Mouse (Mus musculus) embryonic fibroblast, embryonic 13.5 days (primary cell): Measurements from ENCODE around the gene Lbhd2.

Experiments
- CTCF ChIP-seq: IDR thresholded peaks from 2 replicates; pipeline ENCODE4 v1.5.1; 2011; ENCODE audit warnings: mild to moderate bottlenecking, control low read depth, low read length, moderate library complexity, borderline replicate concordance; ENCODE audit not compliant: insufficient read depth
- POLR2A ChIP-seq: IDR thresholded peaks from 2 replicates; pipeline ENCODE4 v1.6.1; 2011; ENCODE audit warnings: low read depth, mild to moderate bottlenecking, control low read depth, low read length, moderate library complexity

- TF ChIP-seq POLR2A: no peak; the same call in 1 of the 2 replicates
- TF ChIP-seq CTCF: no peak
Observed at GRCm38 (mm10) chr12:111443011-111443870, 36.6 kb downstream of the Lbhd2 start.
